Mouse (Mus musculus): ENCODE data around the gene Hspa12b. TPM values are rescaled to one million over a fixed set of nuclear protein-coding genes. Genes with fewer than 3 reads are reported as not detected.
A peak's percentile ranks its signal among the peaks of the same experiment; 100 is the strongest.

The Hspa12b gene
- polyA plus RNA-seq, 1 experiment: 2.0 TPM

- H3K27me3 ChIP-seq (ENCODE audit: control insufficient read depth, insufficient read depth, low read length): no peaks in the 10 kb centered on the region
- peaks cover 9% of the 10 kb centered on the region for H3K4me1 ChIP-seq (ENCODE audit: control insufficient read depth, insufficient read depth, insufficient read length)
- no peak for DNase-seq (ENCODE audit: low read depth in 1 of 2, low spot score in 2 of 2)
- TF ChIP-seq CTCF (IDR thresholded peaks at IDR 0.05; ENCODE audit: extremely low read depth, insufficient read depth, insufficient read length, insufficient replicate concordance) (no peak), POLR2A (IDR thresholded peaks at IDR 0.05; ENCODE audit: low read depth, low read length) (no peak)
- no peak overlapping the region for H3K27ac ChIP-seq (ENCODE audit: insufficient read depth, low read length)
- WGBS: 83% methylated on average over 9 of the region's 9 CpGs
- no peaks in the 10 kb centered on the region for H3K36me3 ChIP-seq (ENCODE audit: control insufficient read depth, insufficient read depth, low read length)
- no peak overlapping the region for H3K4me3 ChIP-seq (ENCODE audit: extremely low read depth, insufficient read depth, insufficient read length)
These were observed 50.9 kb downstream of the Hspa12b start for GRCm38 (mm10) chr2:131177932-131178331.

GRCm38 (mm10) chr2:131178828-131179245 is 51.8 kb downstream of the Hspa12b start:
- DNase-seq (ENCODE audit: low read depth in 1 of 2, low spot score in 2 of 2): no peak
- H3K4me1 ChIP-seq (ENCODE audit: control insufficient read depth, insufficient read depth, insufficient read length): peaks cover 9% of the 10 kb centered on the region
- H3K4me3 ChIP-seq (ENCODE audit: extremely low read depth, insufficient read depth, insufficient read length): peak overlapping the region; percentile 78; the same call in 1 of the 2 replicates
- H3K36me3 ChIP-seq (ENCODE audit: control insufficient read depth, insufficient read depth, low read length): no peaks in the 10 kb centered on the region
- peak overlapping the region; percentile 69; the same call in 1 of the 2 replicates for H3K27ac ChIP-seq (ENCODE audit: insufficient read depth, low read length)
- no peak for TF ChIP-seq POLR2A (IDR thresholded peaks at IDR 0.05; ENCODE audit: low read depth, low read length)
- TF ChIP-seq CTCF (IDR thresholded peaks at IDR 0.05; ENCODE audit: extremely low read depth, insufficient read depth, insufficient read length, insufficient replicate concordance): no peak
- no peaks in the 10 kb centered on the region for H3K27me3 ChIP-seq (ENCODE audit: control insufficient read depth, insufficient read depth, low read length)
- WGBS: 50% methylated on average over 26 of the region's 26 CpGs

DNA sequence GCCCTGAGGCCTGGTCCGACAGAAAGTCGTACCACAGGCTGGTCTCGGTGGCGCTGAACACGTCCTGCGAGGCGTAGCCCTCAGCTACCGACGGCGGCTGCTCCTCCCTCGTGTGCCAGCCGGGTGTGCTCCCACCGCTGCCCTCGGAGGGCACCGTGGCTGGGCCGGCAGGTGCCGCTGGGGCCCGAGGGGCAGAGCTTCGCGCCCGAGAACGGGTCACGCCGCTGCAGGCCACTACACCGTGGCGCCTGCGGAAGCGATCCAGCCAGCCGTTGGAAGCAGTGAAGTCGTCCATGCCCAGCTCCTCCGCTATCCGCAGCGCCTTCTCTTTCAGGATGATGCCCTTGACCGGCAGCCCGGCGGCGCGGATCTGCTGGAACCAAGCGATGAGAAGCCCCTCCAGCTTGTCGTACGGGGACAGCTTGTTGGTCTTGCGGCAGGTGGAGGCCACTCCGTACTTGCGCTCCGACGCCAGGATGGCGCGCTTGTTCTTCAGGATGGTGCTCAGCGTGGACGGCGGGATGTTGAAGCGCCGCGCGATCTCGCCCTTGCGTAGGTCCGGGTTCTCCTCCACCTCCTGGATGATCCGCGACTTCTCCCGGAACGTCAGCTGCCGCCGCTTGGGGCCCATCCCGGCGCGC is 52.3 kb downstream of the Hspa12b start:
- TF ChIP-seq POLR2A (IDR thresholded peaks at IDR 0.05; ENCODE audit: low read depth, low read length) (no peak), CTCF (IDR thresholded peaks at IDR 0.05; ENCODE audit: extremely low read depth, insufficient read depth, insufficient read length, insufficient replicate concordance) (no peak)
- no peaks in the 10 kb centered on the region for H3K36me3 ChIP-seq (ENCODE audit: control insufficient read depth, insufficient read depth, low read length)
- peaks cover 9% of the 10 kb centered on the region for H3K4me1 ChIP-seq (ENCODE audit: control insufficient read depth, insufficient read depth, insufficient read length)
- peak overlapping the region; percentile 69 for H3K27ac ChIP-seq (ENCODE audit: insufficient read depth, low read length)
- peak overlapping the region; percentile 78 for H3K4me3 ChIP-seq (ENCODE audit: extremely low read depth, insufficient read depth, insufficient read length)
- whole genome bisulfite sequencing: under 1% methylated on average over 67 of the region's 67 CpGs
- H3K27me3 ChIP-seq (ENCODE audit: control insufficient read depth, insufficient read depth, low read length): no peaks in the 10 kb centered on the region
- peak in 1 of 2 experiments; percentile 40 for DNase-seq (ENCODE audit: low read depth in 1 of 2, low spot score in 2 of 2)

DNA sequence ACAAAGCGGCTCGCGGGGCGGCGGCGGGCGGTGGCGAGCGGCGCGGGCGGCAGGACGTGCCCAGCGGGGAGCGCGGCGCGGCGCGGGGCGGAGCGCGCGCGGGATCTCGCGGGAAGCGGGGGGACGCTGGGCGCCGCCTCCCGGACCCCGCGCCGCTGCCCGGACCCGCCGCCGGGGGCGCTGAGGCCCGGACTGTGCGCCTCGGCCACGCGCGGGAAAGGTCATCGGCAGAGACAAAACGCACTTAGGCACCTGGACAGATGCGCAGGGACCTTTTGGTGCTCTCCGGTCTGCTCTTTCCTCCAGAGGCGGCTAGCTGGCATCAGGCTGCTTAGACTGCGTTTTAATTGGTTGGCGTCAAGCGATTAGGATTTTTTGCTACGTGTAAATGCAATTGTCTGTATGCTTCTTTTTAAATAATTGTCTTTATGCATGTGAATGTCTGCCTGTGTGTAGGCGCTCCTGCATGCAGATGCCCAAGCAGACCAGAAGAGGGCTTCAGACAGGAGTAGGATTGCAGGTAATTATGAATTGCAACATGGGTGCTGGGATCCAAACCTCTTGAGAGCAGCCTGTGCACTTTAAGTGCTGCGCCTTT is 53.0 kb downstream of the Hspa12b start, which contains the start of gene Cenpb:
Cenpb (minus strand) TSS at position 78 of the 598 bp plus-strand sequence.
- TF ChIP-seq POLR2A (IDR thresholded peaks at IDR 0.05; ENCODE audit: low read depth, low read length): no peak
- TF ChIP-seq CTCF (IDR thresholded peaks at IDR 0.05; ENCODE audit: extremely low read depth, insufficient read depth, insufficient read length, insufficient replicate concordance): peak; percentile 54; the same call in 1 of the 2 replicates
- no peaks in the 10 kb centered on the region for H3K36me3 ChIP-seq (ENCODE audit: control insufficient read depth, insufficient read depth, low read length)
- H3K27ac ChIP-seq (ENCODE audit: insufficient read depth, low read length): peak within 1 kb of the TSS; percentile 69
- 4% methylated on average over 57 of the region's 57 CpGs for WGBS
- peak within 1 kb of the TSS; percentile 78 for H3K4me3 ChIP-seq (ENCODE audit: extremely low read depth, insufficient read depth, insufficient read length)
- no peaks in the 10 kb centered on the region for H3K27me3 ChIP-seq (ENCODE audit: control insufficient read depth, insufficient read depth, low read length)
- H3K4me1 ChIP-seq (ENCODE audit: control insufficient read depth, insufficient read depth, insufficient read length): peaks cover 9% of the 10 kb centered on the region
- DNase-seq (ENCODE audit: low read depth in 1 of 2, low spot score in 2 of 2): peak; percentile 44 to 73

GRCm38 (mm10) chr2:131186343-131186742 is 59.3 kb downstream of the Hspa12b start:
- Histone ChIP-seq H3K27me3 (ENCODE audit: control insufficient read depth, insufficient read depth, low read length) (no peaks in the 10 kb centered on the region), H3K27ac (ENCODE audit: insufficient read depth, low read length) (peak overlapping the region; percentile 44), H3K4me3 (ENCODE audit: extremely low read depth, insufficient read depth, insufficient read length) (peak overlapping the region; percentile 94), H3K4me1 (ENCODE audit: control insufficient read depth, insufficient read depth, insufficient read length) (peaks cover 26% of the 10 kb centered on the region; the same call in 1 of the 2 replicates), H3K36me3 (ENCODE audit: control insufficient read depth, insufficient read depth, low read length) (no peaks in the 10 kb centered on the region)
- no peak for TF ChIP-seq CTCF (IDR thresholded peaks at IDR 0.05; ENCODE audit: extremely low read depth, insufficient read depth, insufficient read length, insufficient replicate concordance)
- no peak for TF ChIP-seq POLR2A (IDR thresholded peaks at IDR 0.05; ENCODE audit: low read depth, low read length)
- no peak for DNase-seq (ENCODE audit: low read depth in 1 of 2, low spot score in 2 of 2)
- 3% methylated on average over 14 of the region's 14 CpGs for WGBS

GRCm38 (mm10) chr2:131186771-131187601 is 59.9 kb downstream of the Hspa12b start, which contains the start of the genes Cdc25b and Spef1:
Gene Cdc25b (plus strand): TSS chr2:131186949.
Gene Spef1 (minus strand): TSS chr2:131187282.
- Histone ChIP-seq H3K36me3 (ENCODE audit: control insufficient read depth, insufficient read depth, low read length) (peaks cover 3% of the 10 kb centered on the region), H3K27ac (ENCODE audit: insufficient read depth, low read length) (peak within 1 kb of the TSS; percentile 88), H3K27me3 (ENCODE audit: control insufficient read depth, insufficient read depth, low read length) (no peaks in the 10 kb centered on the region), H3K4me3 (ENCODE audit: extremely low read depth, insufficient read depth, insufficient read length) (peak within 1 kb of the TSS; percentile 94), H3K4me1 (ENCODE audit: control insufficient read depth, insufficient read depth, insufficient read length) (peaks cover 28% of the 10 kb centered on the region; the same call in 1 of the 2 replicates)
- peak; percentile 53 to 86 for DNase-seq (ENCODE audit: low read depth in 1 of 2, low spot score in 2 of 2)
- TF ChIP-seq POLR2A (IDR thresholded peaks at IDR 0.05; ENCODE audit: low read depth, low read length): peak; percentile 43; the same call in 1 of the 2 replicates
- 0 out of 2 replicates have a peak, but pooled peaks have one; percentile 6 for TF ChIP-seq CTCF (IDR thresholded peaks at IDR 0.05; ENCODE audit: extremely low read depth, insufficient read depth, insufficient read length, insufficient replicate concordance)
- WGBS: 2% methylated on average over 42 of the region's 43 CpGs
